Mouse (Mus musculus): Measurements from ENCODE around the gene Tpo.

Tpo gene

DNA sequence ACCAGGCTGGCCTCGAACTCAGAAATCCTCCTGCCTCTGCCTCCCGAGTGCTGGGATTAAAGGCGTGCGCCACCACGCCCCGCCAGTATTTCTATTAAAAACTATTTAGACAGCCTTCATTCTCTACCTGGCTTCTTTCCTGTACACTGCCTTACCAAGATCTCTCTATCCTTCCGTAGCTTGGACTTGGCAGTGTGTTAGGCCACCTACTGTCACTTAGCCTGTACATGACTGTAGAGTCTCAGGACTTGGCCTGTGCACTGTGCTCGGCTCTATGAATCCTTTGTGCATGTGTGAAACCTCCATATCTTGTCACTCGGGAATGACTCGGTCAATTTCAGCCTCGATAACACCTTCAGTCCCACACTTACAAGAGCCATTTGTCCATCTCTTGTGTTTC lies 55.4 kb downstream of the Tpo start:
- no peak for DNase-seq (ENCODE audit: low spot score in 2 of 2)

DNA sequence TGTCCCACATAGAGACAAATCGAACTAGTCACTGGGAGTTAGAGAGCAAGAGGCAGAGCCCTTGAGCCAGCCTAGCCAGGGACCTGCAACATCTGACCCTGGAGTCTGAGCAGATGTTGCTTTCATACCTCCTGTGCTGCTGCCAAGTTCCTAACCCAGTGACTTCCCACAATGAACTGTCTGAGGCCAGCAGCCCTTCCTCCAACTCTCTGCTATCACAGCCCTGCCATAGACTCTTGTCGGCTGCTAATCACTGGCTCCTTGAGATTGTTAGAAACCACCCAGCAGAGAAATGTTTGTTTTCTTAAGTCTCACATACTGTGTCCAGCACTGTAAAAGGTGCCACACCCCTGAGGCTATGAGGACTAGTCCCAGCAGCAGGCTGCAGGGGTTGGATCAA lies 56.1 kb downstream of the Tpo start:
- no peak for DNase-seq (ENCODE audit: low spot score in 2 of 2)

DNA sequence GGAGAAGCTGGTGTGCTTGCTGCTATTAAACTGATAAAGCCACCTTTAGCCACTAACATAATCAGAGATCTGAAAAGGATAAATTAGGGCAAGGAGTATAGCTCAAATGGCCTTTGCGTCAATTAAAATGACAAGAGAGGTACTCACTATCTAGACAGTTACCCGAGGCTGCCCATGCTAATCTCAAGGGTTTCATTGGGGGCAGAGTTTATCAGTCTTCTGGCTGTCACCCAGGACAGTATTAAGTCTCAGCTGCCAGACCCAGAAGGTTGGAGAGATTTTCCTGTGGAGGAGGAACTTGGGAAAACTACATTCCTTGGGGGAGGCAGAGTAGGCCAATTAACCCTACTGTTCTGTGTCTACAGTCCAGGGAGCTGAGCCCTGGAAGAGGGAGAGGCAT lies 63.1 kb downstream of the Tpo start:
- no peak for DNase-seq (ENCODE audit: low spot score in 2 of 2)

DNA sequence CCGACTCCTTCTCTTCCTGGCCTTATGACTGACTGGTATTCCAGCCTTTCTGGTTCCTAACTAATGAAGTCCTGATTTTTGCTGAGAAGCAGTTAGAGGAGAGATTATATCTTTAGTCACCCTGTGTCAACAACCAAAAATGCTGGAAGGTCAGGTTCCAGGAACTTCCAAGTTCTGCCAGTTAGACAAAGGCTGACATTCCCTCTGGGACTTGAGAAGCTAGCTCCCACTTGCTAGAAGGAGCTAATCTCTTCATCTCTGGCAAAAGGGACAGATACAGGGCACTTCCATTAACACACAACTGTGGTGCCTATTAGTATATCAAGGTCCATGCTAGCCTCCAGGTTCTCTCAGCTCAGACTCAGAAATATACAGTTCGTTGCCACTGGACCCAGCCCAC lies 64.6 kb downstream of the Tpo start:
- DNase-seq (ENCODE audit: low spot score in 2 of 2), result no peak

GRCm38 (mm10) chr12:30062118-30062505 lies 70.3 kb downstream of the Tpo start:
- DNase-seq (ENCODE audit: low spot score in 2 of 2), result no peak

DNA sequence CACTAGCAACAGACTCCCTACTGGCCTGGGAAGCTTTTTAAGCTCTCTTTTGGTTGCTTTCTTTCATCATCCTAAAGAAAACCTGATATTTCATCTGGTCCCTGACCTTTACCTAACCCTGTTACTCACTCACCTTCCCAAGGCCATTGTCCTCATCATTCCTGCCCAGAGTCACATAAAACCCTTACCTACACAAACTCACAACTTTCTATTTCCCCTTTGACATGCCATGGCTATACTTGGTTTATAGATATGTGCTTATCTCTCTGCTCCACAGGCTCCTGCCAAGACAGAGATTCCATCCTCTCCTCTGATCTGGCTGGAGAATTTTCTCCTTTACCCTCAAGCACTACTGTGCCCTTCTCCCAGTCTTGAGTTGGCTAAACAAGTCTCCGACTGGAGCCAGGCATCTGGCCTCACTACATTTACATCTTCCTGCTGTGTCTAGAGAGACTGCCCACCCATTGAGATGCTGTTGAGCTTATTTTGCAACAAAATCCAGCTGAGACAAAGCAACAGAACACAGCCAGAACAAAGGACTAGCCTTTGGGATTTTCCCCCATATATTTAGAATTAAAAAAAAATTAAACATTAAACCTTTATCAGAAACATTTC lies 70.8 kb downstream of the Tpo start:
- DNase-seq (ENCODE audit: low spot score in 2 of 2), result no peak

DNA sequence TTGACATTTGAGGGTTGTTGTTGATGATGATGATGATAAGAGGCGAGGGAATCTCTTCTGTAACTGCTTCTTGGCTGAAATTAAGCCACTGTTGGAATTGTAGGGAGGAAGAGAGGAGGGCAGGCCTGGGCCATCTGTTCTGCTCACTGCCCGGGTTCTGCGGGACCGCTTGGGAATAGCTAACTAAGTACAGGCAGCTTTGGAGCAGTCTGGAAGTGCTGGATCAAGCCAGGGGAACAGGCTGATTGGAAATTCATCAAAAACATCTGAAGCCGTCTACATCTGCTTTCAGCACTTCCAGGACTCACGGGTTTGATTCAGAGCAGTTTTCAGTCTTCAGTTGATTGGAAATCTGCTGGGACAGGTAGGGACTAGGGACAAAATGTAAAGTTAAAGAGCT lies 74.4 kb downstream of the Tpo start:
- DNase-seq (ENCODE audit: low spot score in 2 of 2), result no peak

DNA sequence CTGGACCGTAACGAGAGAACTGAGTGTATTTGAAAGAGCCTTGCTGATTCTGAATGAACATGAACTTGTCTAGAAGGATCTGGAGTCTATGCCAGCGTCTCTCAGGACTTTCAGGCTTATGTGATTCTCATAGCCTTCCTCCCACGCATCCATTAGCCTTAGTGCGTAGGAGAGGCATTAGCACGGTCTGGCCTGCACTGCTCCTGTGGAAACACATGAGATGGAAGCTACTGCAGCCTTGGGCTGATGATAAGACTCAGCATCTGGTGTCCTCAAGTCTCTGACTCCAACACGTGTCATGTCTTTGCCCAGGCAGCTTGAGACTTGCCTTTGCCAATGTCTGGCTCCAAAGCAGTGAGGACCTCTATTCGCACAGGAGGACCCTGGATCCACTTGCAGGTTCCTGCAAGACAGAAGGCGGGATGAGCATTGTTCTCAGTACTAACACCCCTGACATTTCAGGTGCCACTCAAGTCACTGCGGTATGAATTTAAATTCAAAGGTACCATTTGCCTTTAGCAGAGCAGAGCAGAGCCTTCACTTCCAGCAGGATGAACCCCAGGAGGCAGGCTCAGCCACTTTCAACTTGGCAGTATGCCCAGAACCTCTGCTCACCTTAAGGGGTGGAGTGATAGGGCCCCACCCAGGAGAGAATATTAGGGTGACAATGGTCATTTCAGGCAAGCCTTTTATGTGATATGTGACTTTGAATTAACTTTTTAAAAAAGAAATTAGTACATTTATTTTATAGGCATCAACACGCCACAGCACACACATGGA lies 77.5 kb downstream of the Tpo start:
- no peak for DNase-seq (ENCODE audit: low spot score in 2 of 2)

DNA sequence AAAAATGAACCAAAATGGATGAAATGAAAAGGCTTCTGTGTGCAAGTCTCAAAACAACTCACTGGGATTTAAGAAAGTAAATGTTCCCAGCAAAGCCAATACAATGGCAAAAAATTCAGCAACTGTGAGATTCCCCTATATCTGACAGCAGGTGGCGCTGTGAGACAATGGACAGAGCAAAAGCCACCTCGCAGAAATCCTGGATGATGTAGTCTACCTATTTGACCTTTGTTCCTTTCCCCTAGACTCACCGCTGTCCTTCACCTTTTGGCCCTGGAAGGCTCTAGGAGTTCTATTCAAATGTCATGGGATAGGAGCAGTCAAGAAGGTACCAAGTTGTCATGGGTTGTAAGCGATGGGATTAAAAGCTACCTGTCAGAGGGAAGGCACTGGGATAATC lies 82.2 kb downstream of the Tpo start:
- DNase-seq (ENCODE audit: low spot score in 2 of 2), result no peak

DNA sequence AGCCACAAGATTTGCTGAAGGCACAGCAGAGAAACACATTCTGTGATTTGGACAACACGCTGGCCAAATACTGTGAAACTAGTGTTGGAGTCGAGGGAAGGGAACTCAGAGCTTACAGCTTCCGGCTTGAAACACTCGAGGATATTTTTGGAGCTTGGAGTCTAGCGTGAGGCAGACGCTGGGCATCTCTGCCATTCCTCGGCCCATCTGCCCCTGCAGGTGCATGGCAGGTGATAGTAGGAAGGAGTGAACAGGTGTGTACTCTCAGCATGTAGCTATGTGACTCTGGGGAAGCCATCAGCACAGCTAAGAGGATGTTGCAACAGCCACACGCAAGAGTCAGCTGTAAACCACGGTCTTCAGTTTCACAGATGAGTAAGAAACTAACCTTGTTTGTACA lies 82.6 kb downstream of the Tpo start:
- DNase-seq (ENCODE audit: low spot score in 2 of 2), result no peak

DNA sequence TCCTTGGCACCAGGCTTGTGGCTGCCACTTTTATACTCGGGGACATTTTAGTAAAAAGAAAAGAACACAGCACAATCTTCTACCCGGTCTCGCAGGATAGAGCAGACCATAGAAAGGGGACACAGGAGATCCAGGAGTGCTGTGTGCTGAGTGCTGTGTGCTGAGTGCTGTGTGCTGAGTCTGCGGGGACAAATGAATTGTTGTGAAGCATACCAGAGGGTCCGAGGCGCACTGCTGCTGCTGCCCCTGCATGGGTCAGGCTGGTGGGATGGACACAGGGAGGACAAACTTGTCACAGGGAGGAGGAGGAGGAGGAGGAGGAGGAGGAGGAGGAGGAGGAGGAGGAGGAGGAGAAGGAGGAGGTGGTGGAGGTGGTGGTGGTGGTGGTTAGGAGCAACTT lies 83.6 kb downstream of the Tpo start:
- DNase-seq (ENCODE audit: low spot score in 2 of 2), result no peak

DNA sequence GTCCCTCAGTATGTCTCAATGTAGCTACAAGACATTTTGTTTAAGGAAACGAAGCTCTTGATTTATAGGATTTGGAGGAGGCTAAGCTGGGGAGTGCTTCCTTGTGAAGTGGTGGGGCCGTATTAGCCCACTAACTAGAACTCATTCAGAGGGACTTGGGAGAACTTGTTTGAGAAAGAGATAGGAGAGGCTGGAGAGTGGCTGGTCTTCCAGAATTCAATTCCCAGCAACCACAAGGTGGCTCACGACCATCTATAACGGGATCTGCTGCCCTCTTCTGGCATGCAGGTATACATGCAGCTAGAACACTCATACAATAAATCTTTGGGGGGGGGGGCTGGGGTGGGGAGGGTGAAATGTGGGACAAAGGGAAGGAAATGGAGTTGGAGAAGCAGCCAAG lies 92.3 kb downstream of the Tpo start:
- no peak for DNase-seq (ENCODE audit: low spot score in 2 of 2)

DNA sequence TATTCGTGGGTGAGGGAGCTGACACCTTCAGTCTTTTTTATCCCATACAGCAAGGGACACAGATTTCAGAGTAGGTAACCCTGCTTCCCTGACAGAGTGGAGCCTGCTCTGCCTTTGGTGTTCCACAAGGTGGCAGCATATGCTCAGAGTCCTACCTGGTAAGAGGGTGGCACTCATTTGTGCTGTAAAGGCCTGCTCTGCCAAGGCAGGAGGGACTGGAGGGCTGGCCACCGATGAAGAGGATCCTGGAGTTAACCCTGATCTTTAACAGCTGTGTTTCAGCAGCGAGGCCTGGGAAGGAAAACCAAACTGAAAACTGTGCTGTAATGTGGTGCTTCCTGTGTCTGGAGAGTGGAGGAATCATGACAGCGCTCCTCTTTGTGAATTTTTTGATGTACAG lies 92.9 kb downstream of the Tpo start:
- no peak for DNase-seq (ENCODE audit: low spot score in 2 of 2)

DNA sequence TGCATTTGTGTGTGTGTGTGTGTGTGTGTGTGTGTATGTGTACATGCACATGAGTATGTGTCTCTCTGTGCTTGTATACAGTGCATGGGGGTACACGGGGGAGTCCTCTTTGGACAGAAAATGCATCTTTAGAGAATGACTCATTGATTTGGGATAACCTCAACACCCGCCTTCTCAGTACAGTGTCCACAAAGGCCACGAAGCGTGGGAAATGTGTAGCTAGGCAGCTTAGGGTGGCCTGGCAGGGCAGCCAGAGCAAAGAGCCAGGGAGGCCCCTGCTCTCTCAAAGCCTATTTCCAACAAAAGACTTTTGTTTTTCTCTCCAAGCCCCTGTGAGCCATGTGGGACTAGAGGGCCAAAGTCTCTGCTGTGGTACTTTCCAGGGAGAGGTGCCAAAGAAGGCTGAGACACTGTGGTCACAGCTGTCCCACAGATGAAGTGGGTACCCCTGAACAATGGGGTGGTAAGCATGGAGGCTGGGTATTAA lies 95.8 kb downstream of the Tpo start:
- DNase-seq (ENCODE audit: low spot score in 2 of 2), result no peak

- DNase-seq (ENCODE audit: low spot score in 2 of 2), result no peak
These were observed 96.4 kb downstream of the Tpo start for GRCm38 (mm10) chr12:30035841-30036568.

DNA sequence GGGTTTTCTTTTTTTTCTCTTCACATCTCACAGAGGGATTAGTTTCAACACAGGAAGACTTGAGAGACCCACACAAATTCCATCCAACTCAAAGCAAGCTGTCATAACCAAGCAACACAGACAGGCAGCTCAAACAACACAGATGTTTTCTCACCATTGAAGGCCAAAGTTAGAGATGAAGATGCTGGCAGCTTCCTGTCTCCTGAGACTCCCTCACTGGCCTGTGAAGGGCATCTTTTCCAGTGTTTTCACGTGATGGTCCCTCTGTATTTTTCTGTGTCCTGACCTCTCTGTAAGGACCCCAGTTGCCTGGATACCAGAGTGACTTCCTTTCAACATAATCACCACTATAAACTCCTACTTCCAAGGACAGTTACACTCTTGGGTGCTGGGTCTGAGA lies 97.0 kb downstream of the Tpo start:
- DNase-seq (ENCODE audit: low spot score in 2 of 2), result no peak

DNA sequence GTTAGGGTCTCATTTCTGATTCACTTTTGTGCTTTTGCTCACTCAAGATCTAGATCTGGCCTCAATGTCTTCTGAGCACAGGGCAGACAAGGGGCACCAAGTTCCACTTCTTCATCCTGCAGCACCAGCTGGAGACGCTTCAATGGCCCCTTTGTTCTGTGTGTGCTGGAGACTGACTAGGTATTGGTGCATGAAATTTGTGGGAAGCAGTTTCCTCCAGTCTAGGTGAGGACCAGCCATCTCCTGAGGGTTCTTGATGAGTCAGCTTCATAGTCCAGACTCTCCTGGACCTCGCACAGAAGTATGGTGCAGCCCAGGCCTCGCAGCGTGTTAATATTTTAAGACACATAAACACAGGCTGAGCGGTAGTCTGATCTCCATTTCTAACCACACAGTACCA lies 97.7 kb downstream of the Tpo start:
- DNase-seq (ENCODE audit: low spot score in 2 of 2), result no peak

DNA sequence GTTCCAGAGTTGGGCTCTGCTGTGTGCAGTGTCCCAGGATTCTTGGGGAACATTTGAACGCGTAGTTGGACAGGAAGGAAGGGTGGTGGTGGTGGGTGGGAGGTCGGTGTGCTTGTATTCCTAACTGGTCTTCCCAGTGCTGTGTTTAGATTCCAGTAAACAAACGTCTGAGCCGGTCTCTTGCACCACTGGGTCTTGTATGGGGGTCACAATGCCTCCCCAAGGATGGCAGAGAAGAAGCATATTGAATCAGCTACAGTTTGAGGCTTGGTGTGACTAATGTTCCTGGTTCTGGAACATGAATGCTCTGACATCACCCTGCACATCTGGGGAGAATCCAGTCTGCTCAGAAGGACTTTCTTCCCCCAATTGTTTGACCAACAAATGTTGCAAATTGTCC lies 101.9 kb downstream of the Tpo start:
- DNase-seq (ENCODE audit: low spot score in 2 of 2), result no peak

DNA sequence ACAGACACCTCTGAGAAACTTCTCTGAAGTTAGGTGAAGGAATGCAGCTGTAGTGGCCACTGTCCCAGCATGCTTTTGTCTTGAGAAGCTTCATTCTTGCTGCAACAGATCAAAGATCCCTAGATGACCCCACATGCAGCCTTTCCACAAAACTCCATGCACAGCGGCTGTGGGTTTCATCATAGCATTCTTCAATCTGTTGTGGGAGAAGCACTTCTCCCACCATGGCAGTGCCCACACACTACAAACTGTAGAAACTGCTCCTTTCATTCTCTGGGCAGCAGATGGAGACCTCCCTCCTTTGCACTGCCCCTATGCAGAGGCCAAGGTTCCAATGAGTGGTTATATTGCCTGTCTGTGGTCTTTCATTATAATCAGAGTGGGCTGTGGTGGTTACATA lies 103.3 kb downstream of the Tpo start:
- DNase-seq (ENCODE audit: low spot score in 2 of 2), result no peak

GRCm38 (mm10) chr12:30027721-30028340 lies 104.6 kb downstream of the Tpo start:
- no peak for DNase-seq (ENCODE audit: low spot score in 2 of 2)

- no peak for DNase-seq (ENCODE audit: low spot score in 2 of 2)
These were observed 108.1 kb downstream of the Tpo start for GRCm38 (mm10) chr12:30024264-30024825.

DNA sequence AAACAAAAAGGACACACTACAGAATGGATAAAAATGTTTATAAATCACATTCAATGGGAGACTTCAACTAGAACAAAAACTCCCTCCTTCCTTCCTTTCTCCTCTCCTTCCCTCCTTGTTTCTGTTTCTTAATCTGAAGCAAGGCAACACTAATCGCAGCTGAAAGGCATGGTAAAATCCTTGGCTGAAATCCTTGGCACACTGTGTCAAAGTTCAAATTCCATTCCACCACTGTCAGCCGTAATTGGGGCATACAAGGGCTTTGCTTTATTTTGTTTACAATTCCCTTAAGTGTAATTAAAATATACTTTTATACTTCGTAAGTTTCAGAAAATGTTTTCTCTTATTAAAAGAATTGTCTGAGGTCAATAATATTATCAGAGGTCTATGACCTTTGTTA lies 108.9 kb downstream of the Tpo start:
- DNase-seq (ENCODE audit: low spot score in 2 of 2), result no peak

Data from urinary bladder, adult 18-20 months (tissue).